Mouse (Mus musculus) lung, postnatal 36 days (tissue): ENCODE measurements around the gene Ankrd13d.
A peak's percentile ranks its signal among the peaks of the same experiment; 100 is the strongest.

Experiments
- DNase-seq: peaks from one replicate; pipeline ENCODE4 v3.0.0; 2022; ENCODE audit warnings: mixed read lengths

The Ankrd13d gene

GRCm38 (mm10) chr19:4282898-4283553 lies at the start of gene Ankrd13d:
TSS of gene Ankrd13d (minus strand) at chr19:4283137.
- peak; percentile 93 for DNase-seq

DNA sequence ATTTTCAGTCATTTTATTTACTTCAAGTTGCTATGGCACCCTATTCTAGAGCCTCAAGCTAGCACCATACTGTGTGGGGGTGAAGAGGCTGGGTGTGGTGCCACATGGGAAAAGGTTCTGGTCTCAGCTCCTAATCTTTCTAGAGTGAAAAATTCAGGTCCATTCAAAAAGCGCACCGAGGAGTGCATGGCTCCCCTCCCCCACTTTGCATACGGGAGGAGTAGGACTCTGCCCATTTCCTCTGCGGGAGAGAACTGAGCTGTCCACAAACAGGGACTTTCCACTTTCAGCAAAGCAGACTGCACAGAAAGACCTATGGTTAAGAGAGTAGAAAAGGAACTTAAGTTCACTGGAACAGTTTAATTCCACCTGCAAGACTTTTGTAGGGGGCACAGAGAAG lies 49.7 kb upstream of the Ankrd13d start:
- peak; percentile 70 for DNase-seq

GRCm38 (mm10) chr19:4331273-4331672 lies 48.3 kb upstream of the Ankrd13d start:
- DNase-seq: no peak

DNA sequence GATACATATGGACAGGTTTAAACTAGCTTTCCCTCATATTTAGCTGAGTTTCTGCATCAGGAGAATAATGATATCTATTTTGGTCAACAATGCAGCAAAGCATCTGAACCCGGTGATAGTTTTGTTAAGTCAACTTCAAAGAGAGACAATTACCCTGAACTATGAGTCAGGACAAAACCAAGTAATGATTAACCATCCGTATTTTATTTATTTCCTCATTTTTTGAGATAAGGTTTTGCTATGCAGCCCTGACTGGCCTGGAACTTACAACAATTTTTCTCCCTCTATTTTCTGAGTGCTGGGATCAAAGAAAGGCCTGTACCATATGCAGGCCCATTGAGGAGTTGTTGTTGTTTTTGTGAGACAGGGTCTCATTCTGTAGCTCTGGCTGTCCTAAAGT lies 47.7 kb upstream of the Ankrd13d start:
- no peak for DNase-seq

DNA sequence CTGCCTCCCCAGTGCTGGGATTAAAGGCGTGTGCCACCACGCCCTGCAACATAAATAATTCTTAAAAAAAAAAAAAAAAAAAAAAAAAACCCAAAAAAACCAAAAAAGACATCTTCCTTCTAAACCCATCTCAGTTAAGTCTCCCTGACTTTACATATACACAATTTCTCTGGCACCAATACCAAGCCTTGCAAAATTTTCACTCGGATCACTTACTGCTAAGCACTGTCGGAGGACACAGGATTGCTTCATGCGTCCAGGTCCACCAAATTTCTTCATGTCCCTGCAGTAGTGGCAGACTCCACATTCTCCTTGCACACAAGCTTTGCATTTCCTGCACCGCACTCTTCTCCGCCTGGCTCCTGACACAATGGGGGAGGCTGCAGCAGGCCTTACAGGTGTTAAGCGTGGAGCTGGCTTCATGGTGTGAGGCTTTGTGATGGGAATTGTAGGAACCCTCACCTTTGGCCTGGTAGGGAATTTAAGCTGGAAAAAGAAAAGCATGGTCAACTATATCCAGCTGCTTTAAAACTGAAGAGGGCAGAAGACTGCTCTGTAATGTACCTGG lies 45.9 kb upstream of the Ankrd13d start:
- no peak for DNase-seq

DNA sequence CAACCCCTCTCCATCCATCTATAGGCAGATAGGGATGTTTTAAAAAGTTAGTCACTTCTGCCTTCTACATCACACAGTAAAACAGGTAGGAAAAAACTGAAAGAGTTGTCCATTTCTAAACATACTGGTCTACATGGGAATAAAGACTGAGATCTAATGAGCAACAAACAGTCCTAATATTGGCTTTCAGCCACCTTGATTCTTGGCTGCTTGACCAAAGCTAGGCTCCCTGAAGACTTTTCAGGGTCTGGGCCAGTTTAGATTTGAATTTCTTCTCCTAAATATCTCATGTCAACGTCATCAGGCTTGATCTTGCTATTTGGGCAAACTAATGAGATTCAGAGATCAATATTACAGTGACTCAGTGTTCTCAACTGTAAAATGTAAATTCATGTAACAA lies 43.9 kb upstream of the Ankrd13d start:
- DNase-seq: no peak

DNA sequence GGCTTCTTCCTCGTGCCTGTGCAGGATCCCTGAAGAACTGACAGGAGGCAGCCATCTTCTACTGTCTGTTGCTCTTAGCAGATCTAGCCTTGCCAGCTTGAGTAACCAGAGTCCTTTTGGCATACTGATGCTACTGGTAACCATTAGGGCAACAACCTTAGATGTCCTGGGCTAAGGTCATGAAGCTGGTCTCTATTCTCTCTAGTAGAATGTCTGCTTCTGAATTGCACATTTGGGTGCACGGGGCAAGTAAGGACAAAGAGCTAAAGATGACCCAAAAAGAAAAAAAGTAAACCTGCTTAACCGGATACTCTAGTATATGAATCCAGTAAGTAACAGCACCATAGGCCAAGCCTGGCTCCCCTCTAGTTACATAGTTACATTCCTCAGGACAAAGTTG lies 43.2 kb upstream of the Ankrd13d start:
- DNase-seq: no peak

- DNase-seq: no peak
Measured at GRCm38 (mm10) chr19:4322134-4322533, 39.2 kb upstream of the Ankrd13d start.

- no peak for DNase-seq
Measured at GRCm38 (mm10) chr19:4321622-4322021, 38.7 kb upstream of the Ankrd13d start.

DNA sequence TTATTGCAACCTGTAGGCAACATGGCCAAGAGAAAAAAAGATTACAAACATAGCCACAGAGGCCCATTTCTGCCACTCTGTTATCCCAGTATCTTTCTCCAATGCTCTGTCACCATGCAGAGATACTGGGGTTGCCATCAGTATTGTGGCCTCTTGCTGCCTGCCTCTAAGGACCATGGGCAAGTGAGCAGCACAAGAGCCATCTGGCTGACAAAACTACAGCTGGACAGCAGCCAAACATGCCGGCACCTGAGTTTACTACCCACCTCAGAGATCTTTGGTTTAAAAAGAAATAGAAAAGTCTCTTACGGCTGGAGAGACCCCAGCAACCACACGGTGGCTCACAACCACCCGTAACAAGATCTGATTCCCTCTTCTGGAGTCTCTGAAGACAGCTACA lies 36.3 kb upstream of the Ankrd13d start:
- DNase-seq: no peak

DNA sequence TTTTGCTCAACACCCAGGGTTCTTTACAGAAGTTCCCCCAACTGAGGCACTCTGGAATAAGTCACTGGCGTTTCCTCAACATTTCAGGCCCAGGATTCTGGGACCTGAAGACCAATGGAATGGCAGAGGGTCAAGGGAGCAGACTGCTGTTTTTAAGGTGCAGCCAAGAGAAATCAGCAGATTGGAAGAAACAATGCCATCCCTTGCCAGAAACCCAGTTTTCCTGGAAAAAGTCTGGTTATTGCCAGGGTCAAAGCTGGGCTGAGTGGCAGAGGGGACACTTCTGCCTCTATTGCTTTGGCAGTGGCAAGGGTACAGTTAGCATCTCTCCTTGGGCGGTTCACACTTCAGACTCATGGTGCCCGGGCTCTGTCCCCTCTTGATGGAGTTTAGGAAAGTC lies 34.2 kb upstream of the Ankrd13d start:
- DNase-seq: no peak

GRCm38 (mm10) chr19:4315223-4315944 lies 32.4 kb upstream of the Ankrd13d start:
- DNase-seq: no peak

DNA sequence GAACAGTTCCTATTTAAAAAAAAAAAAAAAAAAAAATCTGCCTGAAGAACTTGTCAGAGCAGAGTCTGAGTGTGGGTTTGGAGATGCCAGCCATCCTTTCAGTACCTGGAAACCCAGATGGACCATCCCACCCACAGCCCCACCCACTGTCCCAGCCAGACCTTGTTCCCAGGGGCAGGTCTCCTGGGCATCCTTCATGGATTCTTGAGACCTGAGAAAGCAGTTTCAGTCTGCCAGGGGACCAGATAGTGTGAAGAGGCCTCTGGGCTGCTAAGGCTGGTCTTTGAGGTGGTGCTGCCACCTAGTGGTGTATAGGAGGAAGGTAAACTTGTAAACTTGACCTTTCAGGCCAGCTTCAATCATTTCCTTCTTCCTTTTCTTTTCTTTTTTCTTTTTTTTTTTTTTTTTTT lies 26.8 kb upstream of the Ankrd13d start:
- DNase-seq: peak; percentile 87

DNA sequence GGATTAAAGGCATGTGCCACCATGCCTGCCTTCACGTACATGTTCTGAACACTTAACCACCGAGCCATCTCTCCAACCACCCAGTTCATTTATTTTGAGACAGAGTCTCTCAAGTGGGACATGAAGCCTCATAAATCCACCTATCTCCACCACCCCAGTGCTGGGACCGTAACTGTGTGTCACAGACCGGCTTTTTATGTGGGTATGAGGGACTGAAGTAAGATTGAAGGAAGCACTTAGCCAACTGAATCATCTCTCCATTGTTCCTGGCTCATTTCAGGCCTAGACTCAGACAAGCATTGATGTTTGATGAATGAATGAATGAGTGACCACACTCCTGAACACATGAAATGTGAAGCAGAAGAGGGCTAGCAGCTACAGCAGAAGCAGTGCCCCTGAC lies 26.4 kb upstream of the Ankrd13d start:
- DNase-seq: no peak

GRCm38 (mm10) chr19:4306190-4306577 lies 23.2 kb upstream of the Ankrd13d start, which contains the start of gene Grk2:
TSS of gene Grk2 (minus strand) at chr19:4306222.
- DNase-seq: peak; percentile 83

DNA sequence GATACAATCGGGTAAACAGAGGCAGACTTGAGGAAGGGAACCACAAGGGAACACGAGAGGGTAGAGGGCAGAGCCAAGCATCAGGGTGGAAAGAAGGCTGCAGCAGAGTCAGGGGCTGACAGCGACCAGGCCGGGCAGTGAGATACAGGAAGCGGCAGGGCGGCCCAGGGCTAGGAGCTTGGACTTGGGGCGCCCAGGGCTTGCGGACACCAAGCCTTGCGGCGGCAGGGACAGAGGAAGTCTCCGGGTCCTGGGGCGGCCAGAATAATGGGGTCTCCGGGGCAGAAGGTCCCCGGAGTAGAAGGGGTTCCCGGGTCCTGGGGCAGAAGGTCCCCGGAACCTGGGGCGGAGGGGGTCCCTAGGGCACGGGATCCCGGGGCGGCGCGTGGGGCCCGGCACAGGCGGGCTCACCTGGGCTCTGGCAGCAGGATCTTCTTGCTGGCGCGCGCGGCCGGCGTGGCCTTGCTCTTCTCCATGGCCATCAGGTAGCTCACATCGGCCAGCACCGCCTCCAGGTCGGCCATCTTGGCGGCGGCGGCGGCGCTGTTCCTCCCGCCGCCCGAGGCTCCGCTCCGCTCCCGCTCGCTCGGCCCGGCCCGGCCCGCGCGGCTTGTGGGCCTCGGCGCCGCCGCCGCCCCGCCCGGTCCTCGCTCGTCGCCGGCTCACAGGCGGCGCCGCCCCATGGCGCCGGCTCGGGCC lies 22.7 kb upstream of the Ankrd13d start:
- DNase-seq: peak; percentile 48

- DNase-seq: peak; percentile 44
Measured at GRCm38 (mm10) chr19:4304871-4305321, 22.0 kb upstream of the Ankrd13d start.

- peak; percentile 67 for DNase-seq
Measured at GRCm38 (mm10) chr19:4304251-4304821, 21.4 kb upstream of the Ankrd13d start.

DNA sequence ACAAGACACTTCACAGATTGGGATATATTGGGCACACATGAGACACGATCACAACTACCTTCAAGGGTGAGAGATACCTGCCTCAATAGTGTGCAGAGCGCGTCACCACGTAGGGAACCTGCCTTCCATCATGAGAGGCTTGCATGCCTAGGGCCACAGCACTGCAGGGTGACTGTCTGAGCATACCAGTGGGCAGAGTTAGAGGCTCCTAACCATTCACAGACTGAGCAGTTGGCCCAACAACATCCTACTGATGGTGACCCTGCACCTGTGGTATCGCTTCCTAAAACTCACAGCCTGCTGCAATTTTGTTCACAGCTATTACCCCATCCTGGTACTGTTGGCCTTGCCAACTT lies 20.7 kb upstream of the Ankrd13d start:
- no peak for DNase-seq

GRCm38 (mm10) chr19:4302936-4303639 lies 20.2 kb upstream of the Ankrd13d start:
- no peak for DNase-seq

DNA sequence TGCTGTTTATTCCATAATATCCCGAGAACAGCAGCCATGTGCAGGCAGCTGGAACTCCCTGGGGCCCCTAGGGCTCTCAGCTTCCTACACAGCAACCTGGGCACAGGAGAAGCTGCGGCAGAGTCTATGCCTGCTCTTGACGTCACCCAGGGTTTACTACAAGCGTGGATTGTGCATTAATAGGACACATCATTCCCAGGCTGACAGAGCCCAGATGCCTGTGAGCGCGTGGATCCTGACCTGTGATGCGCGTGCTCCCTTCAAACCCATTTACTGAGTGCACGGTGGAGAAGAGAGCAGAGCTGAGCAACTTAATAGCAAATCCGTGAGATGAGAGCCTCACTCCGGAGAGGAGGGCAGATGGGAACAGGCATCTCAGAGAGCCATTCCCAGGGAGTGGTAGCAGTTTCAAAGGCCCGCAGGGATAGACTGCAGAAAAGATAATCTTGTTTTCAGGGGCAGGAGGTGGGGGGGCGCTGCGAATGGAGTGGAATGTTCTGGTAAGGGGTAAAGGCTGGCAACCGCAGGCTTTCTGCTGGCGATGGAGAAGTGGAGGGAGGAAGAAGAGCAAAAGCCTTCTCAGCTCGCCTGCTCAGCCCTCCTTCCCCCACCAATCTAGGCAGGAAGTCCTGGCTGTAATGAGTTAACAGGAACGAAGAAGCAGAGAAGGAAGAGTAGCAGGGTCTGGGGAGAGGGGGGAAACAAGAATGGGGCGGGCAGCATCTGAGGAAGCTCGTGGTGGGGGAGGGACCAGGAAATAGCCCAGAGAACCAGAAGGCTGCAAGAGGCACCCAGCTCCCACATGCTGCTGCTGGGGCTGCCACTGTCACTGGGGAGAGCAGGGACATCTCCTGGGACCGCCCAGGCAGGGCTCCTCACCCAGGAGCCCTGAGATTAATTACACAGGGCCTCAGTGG lies 19.1 kb upstream of the Ankrd13d start:
- DNase-seq: peak; percentile 84
